Mouse (Mus musculus): ENCODE measurements around the gene Wdr19. TPM values are rescaled to one million over a fixed set of nuclear protein-coding genes. Genes with fewer than 3 reads are reported as not detected.

The Wdr19 gene
- polyA plus RNA-seq, 1 experiment from 2014 or later = 2.4 TPM

- no peak overlapping the region for H3K27ac ChIP-seq (replicated peaks)
- H3K27me3 ChIP-seq (ENCODE audit: control insufficient read depth, insufficient read depth, low read length) = no peaks in the 10 kb centered on the region
- peak; percentile 43 for DNase-seq (ENCODE audit: low spot score)
- 0 out of 2 replicates have a peak, but pooled peaks have one; percentile 35 for ATAC-seq (ENCODE audit: low FRiP score, low TSS enrichment)
- TF ChIP-seq EP300 (optimal IDR thresholded peaks at IDR 0.05) (no peak), CTCF (IDR thresholded peaks at IDR 0.05; ENCODE audit: low read depth) (peak; percentile 71)
- H3K9ac ChIP-seq (ENCODE audit: low read length) = no peak overlapping the region
- no peak overlapping the region for H3K4me3 ChIP-seq (ENCODE audit: low read depth, low read length)
- H3K9me3 ChIP-seq (ENCODE audit: control insufficient read depth, low read length) = no peaks in the 10 kb centered on the region
- no peaks in the 10 kb centered on the region for H3K36me3 ChIP-seq (ENCODE audit: control insufficient read depth, insufficient read depth, low read length)
- 45% methylated on average over 5 of the region's 5 CpGs for WGBS
- no peaks in the 10 kb centered on the region for H3K4me1 ChIP-seq (replicated peaks; ENCODE audit: control insufficient read depth, insufficient read depth)
- H3K4me2 ChIP-seq (replicated peaks; ENCODE audit: low read depth) = no peak overlapping the region
These were observed 43.2 kb downstream of the Wdr19 start for GRCm38 (mm10) chr5:65242740-65243139.

GRCm38 (mm10) chr5:65247296-65247695 lies 47.8 kb downstream of the Wdr19 start:
- DNase-seq (ENCODE audit: low spot score) = no peak
- Histone ChIP-seq H3K27ac (replicated peaks) (no peak overlapping the region), H3K4me1 (replicated peaks; ENCODE audit: control insufficient read depth, insufficient read depth) (no peaks in the 10 kb centered on the region), H3K4me3 (ENCODE audit: low read depth, low read length) (no peak overlapping the region), H3K4me2 (replicated peaks; ENCODE audit: low read depth) (no peak overlapping the region), H3K9ac (ENCODE audit: low read length) (no peak overlapping the region), H3K9me3 (ENCODE audit: control insufficient read depth, low read length) (no peaks in the 10 kb centered on the region), H3K36me3 (ENCODE audit: control insufficient read depth, insufficient read depth, low read length) (no peaks in the 10 kb centered on the region), H3K27me3 (ENCODE audit: control insufficient read depth, insufficient read depth, low read length) (no peaks in the 10 kb centered on the region)
- ATAC-seq (ENCODE audit: low FRiP score, low TSS enrichment) = no peak
- 78% methylated on average over 3 of the region's 3 CpGs for WGBS
- TF ChIP-seq EP300 (optimal IDR thresholded peaks at IDR 0.05) (no peak), CTCF (IDR thresholded peaks at IDR 0.05; ENCODE audit: low read depth) (no peak)

DNA sequence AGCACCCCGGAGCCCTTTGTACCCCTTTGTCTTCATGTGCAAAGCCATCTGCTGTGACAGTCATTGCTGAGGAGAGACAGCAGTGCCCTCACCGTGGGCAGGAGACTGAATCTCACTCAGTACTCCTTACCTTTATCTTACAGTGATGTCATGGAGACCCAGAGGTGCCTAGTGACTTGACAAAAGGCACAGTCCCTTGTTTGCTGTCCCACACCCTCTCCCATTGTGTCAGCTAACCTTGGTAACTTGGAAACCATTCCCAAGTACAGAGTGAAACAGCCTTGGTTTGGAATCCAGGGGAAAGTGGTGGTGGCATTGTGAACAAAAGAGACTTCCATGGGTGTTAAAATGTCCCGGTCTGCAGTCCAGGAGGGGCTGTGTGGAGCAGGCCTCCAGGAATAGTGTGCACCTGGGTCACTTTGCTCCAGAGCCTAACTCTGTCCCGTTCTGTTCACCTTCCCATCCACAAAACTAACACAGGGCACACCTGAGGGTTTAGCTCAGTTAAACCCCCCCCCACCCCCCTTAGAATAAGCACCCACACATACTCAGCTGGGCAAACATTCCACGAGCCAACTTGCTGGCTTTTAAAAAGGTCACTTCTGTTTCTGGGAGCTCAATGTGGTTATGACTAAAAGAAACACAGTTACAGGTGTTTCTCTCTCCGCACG lies 50.8 kb downstream of the Wdr19 start:
- no peaks in the 10 kb centered on the region for H3K9me3 ChIP-seq (ENCODE audit: control insufficient read depth, low read length)
- no peak overlapping the region for H3K9ac ChIP-seq (ENCODE audit: low read length)
- H3K27me3 ChIP-seq (ENCODE audit: control insufficient read depth, insufficient read depth, low read length) = no peaks in the 10 kb centered on the region
- H3K4me1 ChIP-seq (replicated peaks; ENCODE audit: control insufficient read depth, insufficient read depth) = no peaks in the 10 kb centered on the region
- no peaks in the 10 kb centered on the region; the same call in 1 of the 2 replicates for H3K36me3 ChIP-seq (ENCODE audit: control insufficient read depth, insufficient read depth, low read length)
- no peak overlapping the region for H3K4me3 ChIP-seq (ENCODE audit: low read depth, low read length)
- H3K27ac ChIP-seq (replicated peaks) = no peak overlapping the region
- 48% methylated on average over 7 of the region's 7 CpGs for WGBS
- DNase-seq (ENCODE audit: low spot score) (peak; percentile 37), ATAC-seq (ENCODE audit: low FRiP score, low TSS enrichment) (peak; percentile 87)
- TF ChIP-seq CTCF (IDR thresholded peaks at IDR 0.05; ENCODE audit: low read depth) = no peak
- no peak for TF ChIP-seq EP300 (optimal IDR thresholded peaks at IDR 0.05)
- H3K4me2 ChIP-seq (replicated peaks; ENCODE audit: low read depth) = no peak overlapping the region

DNA sequence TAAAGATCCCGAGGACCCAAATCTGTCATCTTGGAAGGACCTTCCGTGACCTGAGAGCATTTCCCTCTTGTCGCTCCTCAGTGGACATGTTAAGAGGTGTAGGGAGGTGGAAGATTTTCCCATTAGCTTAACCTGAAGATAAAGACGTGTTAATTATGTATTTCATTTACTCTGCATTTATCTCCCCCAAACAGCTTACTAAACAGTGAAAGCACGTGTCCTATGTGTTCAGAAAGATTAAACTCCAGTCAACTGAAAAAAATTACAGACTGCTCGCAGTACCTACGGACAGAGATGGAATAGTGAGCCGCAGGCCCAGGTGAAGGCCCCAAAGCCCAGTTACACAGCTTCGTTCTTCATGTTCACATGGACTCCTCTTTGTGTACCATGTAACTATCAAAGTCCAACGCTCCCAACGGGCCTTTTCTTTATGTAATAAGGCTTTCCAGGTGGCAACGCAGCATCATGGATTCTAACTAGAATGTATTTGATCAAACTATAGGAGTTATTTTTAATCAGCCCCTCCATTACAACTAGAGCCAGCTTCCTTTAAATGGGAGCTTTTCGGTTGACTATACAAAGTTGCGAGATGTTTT lies 58.5 kb downstream of the Wdr19 start:
- no peaks in the 10 kb centered on the region for H3K27me3 ChIP-seq (ENCODE audit: control insufficient read depth, insufficient read depth, low read length)
- TF ChIP-seq EP300 (optimal IDR thresholded peaks at IDR 0.05) (no peak), CTCF (IDR thresholded peaks at IDR 0.05; ENCODE audit: low read depth) (no peak)
- H3K27ac ChIP-seq (replicated peaks) = no peak overlapping the region
- 86% methylated on average over 14 of the region's 14 CpGs for WGBS
- no peak overlapping the region for H3K4me2 ChIP-seq (replicated peaks; ENCODE audit: low read depth)
- H3K4me3 ChIP-seq (ENCODE audit: low read depth, low read length) = no peak overlapping the region
- ATAC-seq (ENCODE audit: low FRiP score, low TSS enrichment) = no peak
- no peak for DNase-seq (ENCODE audit: low spot score)
- no peaks in the 10 kb centered on the region for H3K9me3 ChIP-seq (ENCODE audit: control insufficient read depth, low read length)
- H3K4me1 ChIP-seq (replicated peaks; ENCODE audit: control insufficient read depth, insufficient read depth) = no peaks in the 10 kb centered on the region
- H3K36me3 ChIP-seq (ENCODE audit: control insufficient read depth, insufficient read depth, low read length) = peaks cover 13% of the 10 kb centered on the region
- no peak overlapping the region for H3K9ac ChIP-seq (ENCODE audit: low read length)

- TF ChIP-seq EP300 (optimal IDR thresholded peaks at IDR 0.05) (no peak), CTCF (IDR thresholded peaks at IDR 0.05; ENCODE audit: low read depth) (no peak)
- H3K36me3 ChIP-seq (ENCODE audit: control insufficient read depth, insufficient read depth, low read length) = peaks cover 17% of the 10 kb centered on the region
- no peak for ATAC-seq (ENCODE audit: low FRiP score, low TSS enrichment)
These were observed 74.5 kb downstream of the Wdr19 start for GRCm38 (mm10) chr5:65273966-65274365.

GRCm38 (mm10) chr5:65279133-65279651 lies 79.7 kb downstream of the Wdr19 start:
- Histone ChIP-seq H3K36me3 (ENCODE audit: control insufficient read depth, insufficient read depth, low read length) (peaks cover 12% of the 10 kb centered on the region), H3K27me3 (ENCODE audit: control insufficient read depth, insufficient read depth, low read length) (no peaks in the 10 kb centered on the region), H3K9me3 (ENCODE audit: control insufficient read depth, low read length) (no peaks in the 10 kb centered on the region), H3K9ac (ENCODE audit: low read length) (no peak overlapping the region), H3K27ac (replicated peaks) (no peak overlapping the region), H3K4me3 (ENCODE audit: low read depth, low read length) (no peak overlapping the region), H3K4me2 (replicated peaks; ENCODE audit: low read depth) (no peak overlapping the region), H3K4me1 (replicated peaks; ENCODE audit: control insufficient read depth, insufficient read depth) (no peaks in the 10 kb centered on the region)
- DNase-seq (ENCODE audit: low spot score) = no peak
- 94% methylated on average over 6 of the region's 6 CpGs for WGBS
- ATAC-seq (ENCODE audit: low FRiP score, low TSS enrichment) = no peak
- no peak for TF ChIP-seq CTCF (IDR thresholded peaks at IDR 0.05; ENCODE audit: low read depth)
- no peak for TF ChIP-seq EP300 (optimal IDR thresholded peaks at IDR 0.05)

More at GRCm38 (mm10) chr5:65273966-65274365, 74.5 kb downstream of the Wdr19 start:
- DNase-seq (ENCODE audit: low spot score) = no peak
- Histone ChIP-seq H3K27me3 (ENCODE audit: control insufficient read depth, insufficient read depth, low read length) (no peaks in the 10 kb centered on the region), H3K4me1 (replicated peaks; ENCODE audit: control insufficient read depth, insufficient read depth) (no peaks in the 10 kb centered on the region), H3K9me3 (ENCODE audit: control insufficient read depth, low read length) (no peaks in the 10 kb centered on the region), H3K4me3 (ENCODE audit: low read depth, low read length) (no peak overlapping the region), H3K4me2 (replicated peaks; ENCODE audit: low read depth) (no peak overlapping the region), H3K27ac (replicated peaks) (no peak overlapping the region), H3K9ac (ENCODE audit: low read length) (no peak overlapping the region)
- WGBS = 81% methylated on average over 3 of the region's 3 CpGs
